Mouse (Mus musculus) ovary, adult 18-20 months (tissue): Measurements from ENCODE around the gene Agl.

Experiments used
- DNase-seq: peaks from one replicate; pipeline ENCODE4 v3.0.0; 2022; ENCODE audit warnings: low spot score, mixed read lengths

Agl gene

DNA sequence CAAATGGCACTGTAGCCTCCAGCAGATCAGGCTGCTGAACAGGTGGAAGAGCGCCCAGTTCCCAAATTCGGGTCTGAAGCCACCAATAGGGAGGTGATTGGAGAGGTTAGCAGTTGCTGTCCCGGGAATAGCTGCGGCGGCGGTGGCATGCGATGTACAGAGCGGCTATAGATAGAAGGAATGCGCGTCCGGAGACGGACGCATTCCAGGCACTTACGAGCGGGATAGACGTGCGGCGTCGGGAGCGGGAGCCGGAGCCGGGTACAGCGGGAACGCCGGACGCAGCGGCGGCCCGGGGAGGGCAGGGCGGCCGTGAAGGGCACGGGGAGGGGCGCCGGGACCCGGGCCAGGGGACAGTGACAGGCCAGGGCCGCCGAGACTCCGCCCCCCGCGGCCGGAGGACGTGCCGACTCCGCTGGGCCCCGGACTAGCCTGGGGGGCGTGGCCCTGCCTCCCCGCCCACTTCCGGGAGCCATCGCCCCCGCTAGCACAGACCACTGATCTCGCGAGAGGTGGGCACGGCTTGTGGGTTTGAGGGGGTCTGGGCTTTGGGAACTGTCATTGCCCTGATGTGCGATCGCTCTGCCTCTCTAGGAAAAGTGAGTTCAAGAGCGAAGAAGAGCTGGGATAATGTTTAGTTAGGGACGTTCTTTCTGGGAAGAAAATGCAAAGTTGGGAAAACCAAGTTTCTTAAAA lies at the start of gene Agl:
Gene Agl, minus strand, starts transcription at position 356 of the 696 bp plus-strand sequence.
- DNase-seq = peak; percentile 96

DNA sequence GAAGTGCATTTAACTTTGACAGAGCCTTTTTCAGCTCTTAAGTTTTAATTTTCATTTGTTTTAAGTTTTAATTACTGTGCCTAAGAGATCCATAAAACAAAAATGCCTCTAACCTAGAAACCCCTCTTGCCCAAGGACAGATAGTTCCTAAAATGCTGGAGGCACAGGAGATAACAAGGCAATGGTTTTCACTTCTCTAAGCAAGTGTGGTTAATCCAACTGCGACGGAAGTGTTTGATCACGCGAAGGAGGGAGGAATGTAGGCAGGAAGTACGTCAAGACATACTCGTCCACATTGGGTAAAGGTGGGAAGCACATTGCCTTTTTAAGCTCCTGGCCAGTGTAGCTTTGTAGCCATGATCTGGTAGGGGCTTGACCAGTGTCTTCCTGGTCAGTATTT lies 49.6 kb upstream of the Agl start:
- DNase-seq = no peak

- DNase-seq = no peak
Measured at GRCm38 (mm10) chr3:116852421-116852820, 44.5 kb upstream of the Agl start.

GRCm38 (mm10) chr3:116850376-116850775 lies 42.4 kb upstream of the Agl start:
- DNase-seq = no peak

DNA sequence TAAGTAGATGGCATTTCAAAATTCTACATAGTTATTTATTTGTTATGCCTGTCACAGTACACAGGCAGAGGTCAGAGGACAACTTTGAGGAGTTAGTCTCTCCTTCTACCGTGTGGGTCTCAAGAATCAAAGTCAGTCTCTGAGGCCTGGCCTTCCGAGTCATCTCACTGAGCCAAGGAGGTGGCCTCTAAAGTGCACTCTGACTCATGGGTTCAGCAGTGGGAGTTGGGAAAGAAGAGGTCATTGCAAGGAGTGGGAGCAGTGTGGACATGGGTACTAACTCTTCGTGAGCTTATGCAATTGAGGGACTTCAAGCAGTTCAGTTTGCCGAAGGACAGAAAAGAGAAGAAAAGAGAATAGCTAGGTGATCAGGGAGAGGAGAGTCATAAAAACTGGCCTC lies 41.0 kb upstream of the Agl start:
- no peak for DNase-seq

DNA sequence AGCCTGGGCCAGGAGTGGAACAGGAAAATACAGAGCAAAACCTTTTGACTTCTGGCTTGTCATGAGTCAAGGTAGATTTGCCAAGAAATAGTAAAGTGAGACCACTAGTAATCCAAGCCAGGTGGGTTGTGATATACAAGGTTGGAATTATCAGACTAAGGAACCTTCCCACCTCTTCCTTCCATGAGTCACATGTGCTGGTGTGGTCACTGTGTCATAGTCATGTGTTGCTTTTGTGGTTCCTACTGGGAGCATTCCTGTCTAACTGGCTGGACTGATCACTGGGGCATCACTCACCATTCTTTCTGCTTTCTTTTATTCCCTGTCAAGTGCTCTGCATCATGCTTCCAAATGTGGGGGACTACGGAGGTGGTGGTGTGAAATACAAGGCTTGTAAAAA lies 40.1 kb upstream of the Agl start:
- DNase-seq = no peak

DNA sequence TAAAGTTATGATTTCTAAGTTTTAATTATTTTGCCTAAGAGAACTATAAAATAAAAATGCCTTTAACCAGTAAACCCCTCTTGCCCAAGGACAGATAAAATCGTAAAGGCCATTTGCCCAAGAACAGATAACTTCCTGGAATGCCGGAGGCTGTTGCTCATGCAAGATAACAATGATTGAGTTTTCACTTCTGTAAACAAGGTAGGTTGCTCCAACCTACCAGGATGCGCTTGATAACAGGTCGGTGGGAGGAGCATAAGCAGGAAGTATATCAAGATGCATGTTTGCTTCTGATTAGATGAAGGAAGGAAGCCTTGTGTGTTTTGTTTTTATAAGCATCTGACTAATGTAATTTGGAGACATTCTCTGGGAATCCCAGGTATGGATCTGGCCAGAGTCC lies 38.1 kb upstream of the Agl start:
- DNase-seq = no peak

DNA sequence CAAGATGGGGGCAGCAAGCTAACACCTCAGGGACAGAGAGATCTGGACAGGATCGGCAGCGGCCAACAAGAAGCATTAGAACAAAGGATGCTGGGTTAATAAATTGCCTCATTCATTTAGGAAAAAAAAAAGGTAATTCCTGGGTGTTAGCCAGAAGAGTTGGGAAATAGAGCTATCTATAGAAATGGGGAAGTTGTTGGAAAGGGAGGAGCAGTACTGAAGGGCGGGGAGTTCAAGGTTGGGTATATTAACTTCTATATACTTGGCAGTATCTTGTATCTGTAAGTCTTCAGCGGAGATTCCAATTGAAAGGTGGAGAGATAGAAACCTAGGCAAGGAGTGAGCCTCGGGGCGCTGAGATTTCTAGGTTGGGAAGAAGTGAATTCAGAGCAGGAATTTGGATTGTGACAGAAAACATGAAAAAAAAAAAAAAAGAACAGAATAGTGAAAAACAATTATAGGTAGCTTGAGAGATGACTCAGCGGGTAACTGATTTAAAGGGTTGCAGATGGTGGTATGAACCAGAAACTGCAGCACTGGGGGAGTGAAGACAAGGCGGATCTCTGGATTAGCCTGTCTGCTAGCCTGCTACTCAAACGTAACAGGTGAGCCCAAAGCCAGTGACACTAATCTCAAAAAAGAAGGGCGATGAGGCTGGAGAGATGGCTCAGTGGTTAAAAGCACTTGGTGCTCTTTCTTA lies 37.1 kb upstream of the Agl start:
- DNase-seq = no peak

DNA sequence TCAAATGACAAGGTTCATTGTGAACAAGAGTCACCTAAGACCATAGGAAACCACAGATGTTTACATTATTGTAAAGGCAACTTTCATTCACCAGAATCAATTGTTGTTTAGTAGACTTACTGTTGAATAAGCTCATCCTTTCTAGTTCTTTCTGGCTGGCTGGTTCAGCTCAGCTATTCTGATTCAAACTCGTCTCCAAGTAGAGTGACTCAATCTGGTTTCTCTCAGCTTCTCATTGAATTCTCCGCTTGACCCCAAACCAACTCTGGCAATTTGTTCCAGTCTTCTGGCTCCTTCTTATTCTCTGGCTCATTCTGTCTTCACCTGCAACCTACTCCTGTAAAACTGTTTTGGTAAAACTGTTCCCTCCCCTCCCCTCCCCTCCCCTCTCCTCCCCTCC lies 33.3 kb upstream of the Agl start:
- DNase-seq = no peak

DNA sequence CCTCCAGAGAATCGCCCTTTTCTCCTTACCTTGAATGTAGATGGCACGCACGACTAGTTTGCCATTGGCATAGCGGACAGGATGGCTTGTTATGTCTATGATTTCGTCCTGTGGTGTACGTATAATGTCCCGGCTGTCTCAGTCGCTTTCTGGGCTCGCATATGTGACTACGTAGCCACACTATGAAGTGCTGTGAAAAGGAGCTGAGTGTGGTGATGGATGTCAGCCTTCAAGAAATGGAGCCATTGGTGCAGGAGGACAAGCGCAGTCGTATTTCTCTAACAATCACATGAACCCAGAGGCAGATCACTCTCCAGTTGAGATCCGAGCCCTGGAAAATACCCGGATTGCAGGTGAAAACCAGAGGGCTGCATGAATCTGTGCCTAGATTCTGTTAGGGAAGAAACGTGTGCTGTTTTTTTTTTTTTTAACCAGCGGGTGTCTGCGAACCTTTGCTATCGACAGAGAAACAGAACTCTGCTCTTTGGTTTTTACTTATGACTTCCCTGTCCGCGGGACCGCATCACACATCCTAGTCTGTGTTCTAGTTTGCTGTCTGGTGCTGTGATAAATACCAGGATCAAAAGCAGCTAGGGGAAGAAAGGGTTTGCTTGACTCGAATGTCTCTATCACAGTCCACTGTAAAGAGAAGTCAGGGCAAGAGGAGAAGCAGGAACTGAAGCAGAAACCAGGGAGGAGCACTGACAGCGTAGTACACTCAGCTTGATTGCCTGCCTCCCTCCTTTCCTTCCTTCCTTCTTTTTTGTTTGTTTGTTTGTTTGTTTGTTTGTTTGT lies 28.9 kb upstream of the Agl start:
- DNase-seq = no peak

DNA sequence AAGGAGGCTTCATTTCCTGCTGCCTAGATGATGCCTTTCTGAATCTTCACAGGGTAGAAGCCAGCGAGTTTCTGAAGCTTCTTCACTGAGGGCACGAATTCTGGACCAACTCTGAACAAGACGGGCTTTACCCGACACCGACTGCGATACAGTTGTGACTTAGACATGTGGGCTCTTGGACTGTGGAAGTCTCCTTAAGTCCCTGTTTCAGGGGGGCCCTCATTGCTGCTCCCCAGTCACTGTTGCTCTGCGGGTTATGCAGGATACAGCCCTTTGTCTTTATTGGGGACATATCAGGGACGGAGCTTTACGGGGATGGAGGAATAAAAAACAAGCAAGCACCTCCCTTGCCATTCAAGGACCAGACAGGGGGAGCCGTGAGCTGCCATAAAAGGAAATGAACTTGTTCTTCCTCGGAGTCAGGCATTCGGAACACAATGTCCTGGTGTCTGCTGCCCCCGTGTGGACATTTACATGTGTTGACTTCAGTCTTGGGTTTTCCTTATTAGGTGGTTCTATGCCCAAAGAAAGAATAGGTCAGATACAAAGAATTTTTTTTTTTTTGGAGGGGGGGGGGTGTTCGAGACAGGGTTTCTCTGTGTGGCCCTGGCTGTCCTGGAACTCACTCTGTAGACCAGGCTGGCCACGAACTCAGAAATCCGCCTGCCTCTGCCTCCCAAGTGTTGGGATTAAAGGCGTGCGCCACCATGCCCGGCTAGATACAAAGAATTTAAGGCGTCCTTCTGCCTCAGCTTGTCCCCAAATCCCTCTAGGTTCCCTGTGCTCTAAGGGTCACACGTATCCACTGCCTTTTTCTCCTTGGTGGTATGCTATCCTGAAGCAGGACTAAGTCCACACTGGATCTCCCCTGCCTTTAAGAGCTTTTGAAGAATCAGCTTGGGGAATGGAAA lies 28.1 kb upstream of the Agl start:
- DNase-seq = peak; percentile 73

GRCm38 (mm10) chr3:116835350-116835749 lies 27.4 kb upstream of the Agl start:
- no peak for DNase-seq

GRCm38 (mm10) chr3:116834241-116834640 lies 26.3 kb upstream of the Agl start:
- DNase-seq = no peak

- no peak for DNase-seq
Measured at GRCm38 (mm10) chr3:116833491-116833890, 25.5 kb upstream of the Agl start.

GRCm38 (mm10) chr3:116832526-116833310 lies 24.8 kb upstream of the Agl start:
- DNase-seq = no peak

DNA sequence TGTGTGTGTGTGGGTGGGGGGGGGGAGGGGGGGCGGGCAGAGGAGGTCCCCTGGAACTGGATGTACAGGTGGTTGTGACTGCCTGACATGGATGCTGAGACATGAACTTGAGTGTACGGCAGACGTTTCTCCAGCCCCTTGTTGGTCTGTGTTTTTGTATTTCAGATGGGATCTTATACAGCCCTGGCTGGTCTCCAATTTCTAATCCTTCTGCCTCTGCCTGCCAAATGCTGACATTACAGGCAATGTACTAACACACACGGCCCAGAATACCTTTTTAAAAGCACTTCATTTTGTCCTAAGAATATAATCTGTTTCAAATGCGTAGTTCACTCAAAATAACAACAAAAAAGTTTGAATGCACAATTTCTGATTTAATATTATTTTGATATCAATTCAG lies 23.4 kb upstream of the Agl start:
- DNase-seq = no peak

DNA sequence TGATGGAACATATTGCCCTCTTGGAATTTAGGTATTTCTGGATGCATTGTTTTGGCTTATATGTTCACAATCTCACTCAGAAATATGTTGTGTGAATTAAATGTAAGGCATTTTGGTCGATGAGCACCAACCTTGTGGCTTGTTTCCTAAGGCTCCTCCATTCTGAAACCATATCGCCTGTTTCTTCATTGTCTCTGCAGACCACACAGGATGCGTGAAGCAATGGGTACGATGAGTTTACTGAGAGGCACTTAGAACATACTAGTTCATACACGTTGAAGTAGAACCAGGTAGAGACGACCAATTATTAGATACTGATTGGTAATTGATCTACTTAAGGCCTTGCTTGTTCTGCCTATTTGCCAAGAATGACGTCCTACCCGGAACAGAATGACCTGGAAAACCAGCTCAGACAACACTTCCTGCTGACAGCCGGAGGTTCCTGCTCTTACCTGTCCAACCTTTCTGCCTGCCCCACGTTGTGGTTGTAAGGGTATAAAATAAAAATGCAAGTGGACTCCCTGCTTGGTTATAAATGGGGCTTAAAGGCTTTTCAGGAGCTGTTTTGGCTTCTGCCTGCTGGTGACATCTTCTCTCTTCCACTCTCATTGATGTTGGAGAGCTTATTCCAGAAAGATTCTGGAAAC lies 21.4 kb upstream of the Agl start:
- no peak for DNase-seq

DNA sequence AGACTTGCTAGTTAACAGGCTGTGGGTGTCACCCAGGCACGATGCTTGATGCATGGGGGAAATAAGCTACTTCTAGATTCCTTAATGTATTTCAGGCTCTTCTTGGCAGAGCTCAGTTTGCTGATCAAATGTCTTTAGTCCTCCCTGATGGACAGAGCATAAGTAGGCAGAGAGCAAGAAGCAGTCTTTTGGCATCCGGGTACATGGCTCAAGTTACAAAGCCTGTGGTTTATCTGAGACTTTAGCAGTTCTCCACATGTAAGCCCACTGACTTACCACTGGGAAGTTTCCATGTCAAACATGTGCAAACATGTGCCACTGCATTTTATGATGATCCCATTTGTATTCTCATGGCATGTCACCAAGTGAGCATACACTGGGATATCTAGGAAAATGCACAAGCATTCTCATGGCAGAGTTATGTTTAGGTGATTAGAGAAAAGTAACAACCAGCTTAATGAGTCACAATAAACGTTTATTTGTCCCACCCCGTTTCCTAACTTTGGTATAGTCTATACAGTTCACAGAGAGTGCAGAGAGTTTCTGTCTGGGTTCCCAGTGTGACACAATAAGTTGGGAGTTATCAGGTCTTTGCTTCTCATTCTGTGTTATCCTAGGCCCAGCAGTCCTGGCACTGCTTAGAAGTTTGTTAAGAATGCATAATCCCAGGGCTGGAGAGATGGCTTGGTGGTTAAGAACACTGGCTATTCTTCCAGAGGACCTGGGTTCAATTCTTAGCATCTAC lies 18.7 kb upstream of the Agl start:
- no peak for DNase-seq

GRCm38 (mm10) chr3:116817231-116817630 lies 9.3 kb upstream of the Agl start:
- DNase-seq = no peak

GRCm38 (mm10) chr3:116816674-116817215 lies 8.8 kb upstream of the Agl start:
- DNase-seq = no peak
